Mouse (Mus musculus): ENCODE results near the gene Vmn2r2.

Vmn2r2 gene

GRCm38 (mm10) chr3:64141878-64142508 lies at the start of gene Vmn2r2:
Gene Vmn2r2, minus strand, starts transcription at chr3:64141928.
- no peak for DNase-seq (ENCODE audit: low spot score)

GRCm38 (mm10) chr3:64113352-64114046 lies 28.2 kb downstream of the Vmn2r2 start:
- no peak for DNase-seq (ENCODE audit: low spot score)

GRCm38 (mm10) chr3:64112707-64113106 lies 29.0 kb downstream of the Vmn2r2 start:
- no peak for DNase-seq (ENCODE audit: low spot score)

GRCm38 (mm10) chr3:64081247-64081646 lies 60.5 kb downstream of the Vmn2r2 start, which contains the start of gene Vmn2r1:
Gene Vmn2r1, plus strand, starts transcription at chr3:64081547.
- no peak for DNase-seq (ENCODE audit: low spot score)
